In genomic region chr8:126584844-126585231, GRCm38 (mm10) we compare ENCODE assay signal across 8 mouse cellular contexts. TPM values are rescaled to one million over a fixed set of nuclear protein-coding genes. Genes with fewer than 3 reads are reported as not detected.
DNase-seq lines count a peak whose midpoint lies in the region; ATAC-seq lines count a peak whose summit lies in the region.

No protein-coding gene starts in this region.

- ATAC-seq in lung, embryonic 16.5 days (ENCODE audit: low read depth), result no peak
- ATAC-seq in forebrain, embryonic 12.5 days (ENCODE audit: low FRiP score), result no peak
- peak; percentile 45; the same call in 1 of the 2 replicates for ATAC-seq in limb, embryonic 11.5 days (ENCODE audit: insufficient number of reproducible peaks, low FRiP score, low TSS enrichment, low read depth)
- no peak for ATAC-seq in neural tube, embryonic 15.5 days (ENCODE audit: low FRiP score)
- ATAC-seq in inflammation-experienced regulatory T-cells, adult 6 months, result no peak

- no peaks in the 10 kb centered on the region for H3K9me3 ChIP-seq in lung, embryonic 16.5 days (ENCODE audit: control insufficient read depth, low read length)
- H3K9me3 ChIP-seq in forebrain, embryonic 12.5 days, result no peaks in the 10 kb centered on the region
- no peaks in the 10 kb centered on the region for H3K9me3 ChIP-seq in limb, embryonic 11.5 days (ENCODE audit: control insufficient read depth, low read length)
- H3K9me3 ChIP-seq in neural tube, embryonic 15.5 days (replicated peaks), result no peaks in the 10 kb centered on the region

- peaks cover 44% of the 10 kb centered on the region for H3K4me1 ChIP-seq in lung, embryonic 16.5 days (replicated peaks; ENCODE audit: control insufficient read depth, insufficient read depth, low read length)
- H3K4me1 ChIP-seq in forebrain, embryonic 12.5 days, result peaks cover 65% of the 10 kb centered on the region
- H3K4me1 ChIP-seq in limb, embryonic 11.5 days (ENCODE audit: control insufficient read depth, insufficient read depth, low read length), result peaks cover 36% of the 10 kb centered on the region
- H3K4me1 ChIP-seq in neural tube, embryonic 15.5 days, result peaks cover 69% of the 10 kb centered on the region

- H3K27ac ChIP-seq in lung, embryonic 16.5 days (ENCODE audit: low read length), result peak overlapping the region; percentile 98
- peak overlapping the region; percentile 86 for H3K27ac ChIP-seq in forebrain, embryonic 12.5 days
- H3K27ac ChIP-seq in limb, embryonic 11.5 days (replicated peaks; ENCODE audit: low read depth, low read length), result peak overlapping the region; percentile 97
- peak overlapping the region; percentile 82 for H3K27ac ChIP-seq in neural tube, embryonic 15.5 days (replicated peaks)

- WGBS in lung, embryonic 16.5 days, result 27% methylated on average over 5 of the region's 5 CpGs
- 34% methylated on average over 5 of the region's 5 CpGs for WGBS in forebrain, embryonic 12.5 days
- WGBS in limb, embryonic 11.5 days, result 6% methylated on average over 5 of the region's 5 CpGs
- WGBS in neural tube, embryonic 15.5 days, result 4% methylated on average over 5 of the region's 5 CpGs

- peaks cover 2% of the 10 kb centered on the region; the same call in 1 of the 2 replicates for H3K36me3 ChIP-seq in lung, embryonic 16.5 days (ENCODE audit: control insufficient read depth, insufficient read depth, low read length)
- H3K36me3 ChIP-seq in forebrain, embryonic 12.5 days (replicated peaks), result peaks cover 4% of the 10 kb centered on the region; the same call in 1 of the 2 replicates
- no peaks in the 10 kb centered on the region for H3K36me3 ChIP-seq in limb, embryonic 11.5 days (ENCODE audit: control insufficient read depth, insufficient read depth, low read length)
- H3K36me3 ChIP-seq in neural tube, embryonic 15.5 days, result peaks cover 8% of the 10 kb centered on the region; the same call in 1 of the 2 replicates

- H3K27me3 ChIP-seq in lung, embryonic 16.5 days (ENCODE audit: control insufficient read depth, insufficient read depth, low read depth, low read length), result no peaks in the 10 kb centered on the region
- H3K27me3 ChIP-seq in forebrain, embryonic 12.5 days, result no peaks in the 10 kb centered on the region
- no peaks in the 10 kb centered on the region for H3K27me3 ChIP-seq in limb, embryonic 11.5 days (ENCODE audit: control insufficient read depth, insufficient read depth, low read length)
- H3K27me3 ChIP-seq in neural tube, embryonic 15.5 days (replicated peaks), result no peaks in the 10 kb centered on the region

- peak overlapping the region; percentile 97 for H3K4me2 ChIP-seq in lung, embryonic 16.5 days (ENCODE audit: low read depth, low read length)
- peak overlapping the region; percentile 99 for H3K4me2 ChIP-seq in forebrain, embryonic 12.5 days
- peak overlapping the region; percentile 98 for H3K4me2 ChIP-seq in limb, embryonic 11.5 days (ENCODE audit: low read depth, severe bottlenecking)
- peak overlapping the region; percentile 93 for H3K4me2 ChIP-seq in neural tube, embryonic 15.5 days

- H3K4me3 ChIP-seq in lung, embryonic 16.5 days (ENCODE audit: low read length), result peak overlapping the region; percentile 57
- peak overlapping the region; percentile 53 for H3K4me3 ChIP-seq in forebrain, embryonic 12.5 days (replicated peaks)
- peak overlapping the region; percentile 54; the same call in 1 of the 2 replicates for H3K4me3 ChIP-seq in limb, embryonic 11.5 days (ENCODE audit: low read depth, low read length)
- H3K4me3 ChIP-seq in neural tube, embryonic 15.5 days (replicated peaks), result peak overlapping the region; percentile 48

- DNase-seq in lung, postnatal 36 days, result no peak
- DNase-seq in limb, embryonic 11.5 days (ENCODE audit: low spot score), result peak; percentile 39
- no peak for DNase-seq in gastrocnemius, postnatal 25 days
- DNase-seq in thymus, postnatal 25 days, result no peak

- peak overlapping the region; percentile 86 for H3K9ac ChIP-seq in lung, embryonic 16.5 days (ENCODE audit: low read length)
- H3K9ac ChIP-seq in forebrain, embryonic 12.5 days, result no peak overlapping the region
- no peak overlapping the region for H3K9ac ChIP-seq in limb, embryonic 11.5 days (ENCODE audit: low read length)
- H3K9ac ChIP-seq in neural tube, embryonic 15.5 days (replicated peaks), result 0 out of 2 replicates have a peak overlapping the region, but pooled peaks have one; percentile 59

RNA-seq across cellular contexts. Expression of gene Irf2bp2, which starts 8.9 kb away (rescaled TPM):
- polyA plus RNA-seq in lung, embryonic 16.5 days (2015; fragmentation: Nextera tagmentation; extraction: Ambion mirVana), result 11.7 and 12.8 TPM in 2 replicates
- 7.4 and 7.8 TPM in 2 replicates for polyA plus RNA-seq in forebrain, embryonic 12.5 days (2016; fragmentation: Nextera tagmentation; extraction: Ambion mirVana)
- 4.9 and 5.6 TPM in 2 replicates for polyA plus RNA-seq in limb, embryonic 11.5 days (2014; fragmentation: Nextera tagmentation; extraction: Ambion mirVana)
- polyA plus RNA-seq in neural tube, embryonic 15.5 days (2015; fragmentation: Nextera tagmentation; extraction: Ambion mirVana), result 9.8 and 10.4 TPM in 2 replicates
- 10 to 100 TPM; 19.0 to 35.9 TPM for total RNA-seq in gastrocnemius, postnatal 25 days (2021)
- polyA plus RNA-seq in inflammation-experienced regulatory T-cells, adult 6 months (2017; shearing (Covaris generic)), result 10 to 100 TPM; 16.7 to 25.3 (median 24.5) TPM

Comparison
In these comparisons a context has a peak if more than half of its experiments do, and no peak if none do; other contexts are left out.
1. H3K9ac ChIP-seq: peak in lung, embryonic 16.5 days (single experiment) and neural tube, embryonic 15.5 days (single experiment); none in forebrain, embryonic 12.5 days (single experiment) and limb, embryonic 11.5 days (single experiment).
2. Peak in every context shown above with its lines, with median percentiles within 50 percentile points of each other: H3K27ac ChIP-seq, H3K4me2 ChIP-seq and H3K4me3 ChIP-seq.